Mouse (Mus musculus): ENCODE measurements at regions not wholly inside any gene's neighbourhood (a gene's known extent, or its start where the extent isn't known, plus 50 kb on each side); places are given as distances from the start of the nearest gene placed in this dataset.

DNA sequence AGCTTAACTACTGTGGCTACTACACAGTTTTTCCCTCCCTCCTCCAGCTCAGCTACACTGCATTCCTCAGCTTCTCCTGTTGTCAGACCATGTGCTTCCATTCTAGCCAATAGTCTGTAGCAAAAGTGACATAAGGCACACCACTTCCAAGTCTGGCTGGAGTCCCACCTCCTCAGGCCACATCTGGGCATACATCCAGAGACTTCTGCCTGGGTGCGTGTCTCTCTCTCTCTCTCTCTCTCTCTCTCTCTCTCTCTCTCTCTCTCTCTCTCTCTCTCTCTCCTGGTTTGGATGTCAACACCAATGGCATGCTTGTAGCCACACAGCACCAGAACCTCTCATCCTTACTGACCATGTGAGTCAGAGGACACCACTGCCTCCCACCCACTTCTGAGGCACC lies 55.6 kb upstream of the Cdyl start:
- TF ChIP-seq CTCF (conservative IDR thresholded peaks at IDR 0.05; ENCODE audit: low read length) = no peak
- TF ChIP-seq NANOG (IDR thresholded peaks at IDR 0.05; ENCODE audit: borderline replicate concordance, low read length) = no peak
- no peak for TF ChIP-seq POU5F1 (IDR thresholded peaks at IDR 0.05; ENCODE audit: borderline replicate concordance, low read length)
